Mouse (Mus musculus) forebrain, embryonic 11.5 days (tissue): Measurements from ENCODE around the gene Cth. TPM values are rescaled to one million over a fixed set of nuclear protein-coding genes. Genes with fewer than 3 reads are reported as not detected.

Source experiments
- polyA plus RNA-seq: library from polyadenylated mRNA; unstranded; fragments of >200 nt; fragmentation: Nextera tagmentation; extraction: Ambion mirVana; gene quantifications from 2 replicates; pipeline ENCODE4 v1.2.1, GENCODE M21; 2014

Gene Cth
- polyA plus RNA-seq, 1 experiment from 2014 or later: 15.1 TPM

Other genes with a start within 250 kb of the Cth start
- 26.3 and 28.5 TPM in 2 replicates for gene Ankrd13c, start 22.2 kb upstream of the Cth start, polyA plus RNA-seq
- 337 and 367 TPM in 2 replicates for gene Srsf11, start 111.6 kb upstream of the Cth start, polyA plus RNA-seq
- gene Lrrc40, start 111.6 kb upstream of the Cth start, polyA plus RNA-seq: 89.1 and 105 TPM in 2 replicates